Mouse (Mus musculus) pancreas, adult 10 weeks (tissue): Measurements from ENCODE around the gene Cers4. TPM values are rescaled to one million over a fixed set of nuclear protein-coding genes. Genes with fewer than 3 reads are reported as not detected.

Source experiments
- polyA plus RNA-seq: library from polyadenylated mRNA; stranded (reverse); fragments of 350-450 nt; fragmentation: Illumina TruSeq; extraction: RNeasy Lipid Tissue Mini Kit (QIAGEN cat#74804); gene quantifications from one replicate; pipeline ENCODE4 v1.2.3, GENCODE M21; 2015; ENCODE audit warnings: low read depth, low replicate concordance; ENCODE audit not compliant: insufficient read depth

The Cers4 gene
- polyA plus RNA-seq, result 13.0 TPM

DNA sequence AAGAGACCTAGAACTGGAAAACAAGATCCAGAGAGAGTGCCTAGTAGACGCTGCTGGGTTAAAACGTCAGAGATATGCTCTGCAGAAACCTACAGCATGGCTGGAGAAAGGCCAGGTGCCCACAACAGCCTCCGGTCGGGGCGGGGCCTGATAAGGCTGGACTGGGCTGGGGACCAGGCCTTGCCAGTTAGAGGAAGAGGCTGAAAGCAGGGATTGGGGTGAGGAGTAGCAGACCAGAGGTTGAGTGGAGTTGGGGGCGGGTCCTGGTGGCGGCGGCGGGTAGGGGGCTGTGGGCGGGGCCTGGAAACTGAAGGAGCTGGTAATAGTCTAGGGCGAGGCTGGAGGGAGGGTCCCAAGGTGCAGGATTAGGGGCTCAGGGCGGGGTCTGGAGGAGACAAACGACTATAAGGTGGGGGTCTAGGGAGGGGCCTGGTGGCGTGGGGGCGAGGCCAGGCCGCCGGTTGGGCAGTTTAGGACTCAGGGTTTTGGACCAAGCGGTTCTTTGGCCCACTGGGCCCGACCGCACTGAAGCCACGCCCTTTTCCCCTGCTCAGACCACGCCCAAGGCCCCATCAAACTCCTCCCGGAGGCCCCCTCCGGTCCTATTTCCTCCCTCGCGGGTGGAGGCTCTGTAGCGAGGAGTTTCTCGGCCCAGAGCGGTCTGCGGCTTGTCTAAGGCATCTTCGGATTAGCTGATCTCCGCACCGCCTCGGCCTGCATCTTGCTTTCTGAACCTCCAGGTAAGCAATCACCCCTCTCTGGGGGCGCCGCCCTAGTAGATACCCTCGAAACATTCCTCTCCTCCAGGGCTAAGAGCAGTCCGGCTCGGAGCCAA lies at the start of gene Cers4:
TSS of gene Cers4 (plus strand) at position 176 of the 835 bp plus-strand sequence.

Other genes with a start within 250 kb of the Cers4 start
- 6.2 TPM for gene Tgfbr3l, start 244.8 kb upstream of the Cers4 start, polyA plus RNA-seq
- 7.1 TPM for gene Snapc2, start 239.9 kb upstream of the Cers4 start, polyA plus RNA-seq
- gene Ctxn1, start 233.8 kb upstream of the Cers4 start, polyA plus RNA-seq, result 3.6 TPM
- gene Timm44, start 217.1 kb upstream of the Cers4 start, polyA plus RNA-seq, result 25.4 TPM
- 7.7 TPM for gene Ccl25, start 167.8 kb upstream of the Cers4 start, polyA plus RNA-seq
- 8.1 TPM for gene Elavl1, start 167.6 kb upstream of the Cers4 start, polyA plus RNA-seq
- 2.5 TPM for gene Zfp958, start 120.1 kb downstream of the Cers4 start, polyA plus RNA-seq